Mouse (Mus musculus): ENCODE measurements around the gene Gzma. TPM values are rescaled to one million over a fixed set of nuclear protein-coding genes. Genes with fewer than 3 reads are reported as not detected.

Gzma gene
- polyA plus RNA-seq, 1 experiment from 2014 or later: 4.2 TPM

DNA sequence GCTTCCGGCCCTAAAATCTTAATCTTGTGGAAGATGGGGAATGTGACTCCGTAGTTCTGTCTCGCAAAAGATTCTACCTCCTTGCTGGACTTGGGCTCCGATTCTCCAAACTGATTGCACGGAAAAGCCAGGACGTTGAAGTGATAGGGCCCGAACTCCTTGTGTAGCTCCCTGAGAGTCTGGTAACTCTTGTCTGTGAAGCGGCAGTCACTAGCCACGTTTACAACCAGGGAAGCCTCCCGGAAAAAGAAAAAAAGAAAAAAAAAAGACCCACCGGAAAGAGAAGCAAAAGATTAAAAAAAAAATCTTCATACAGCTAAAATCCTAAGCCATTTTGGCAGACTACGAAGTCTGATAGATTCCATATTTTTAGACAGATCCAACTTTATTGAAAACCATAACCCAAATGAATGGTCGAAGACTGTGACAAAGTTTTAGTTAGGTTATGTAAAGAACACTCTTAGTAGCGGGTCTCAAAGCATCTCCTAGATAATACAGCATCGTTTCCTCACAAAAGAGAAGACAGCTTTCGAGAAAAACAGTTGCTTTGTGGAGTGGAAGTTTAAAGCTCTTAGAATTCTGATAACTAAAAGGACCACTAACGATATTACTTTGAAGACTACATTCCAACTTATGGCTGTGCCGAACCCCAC lies 55.2 kb downstream of the Gzma start:
- Histone ChIP-seq H3K36me3 (peaks cover 28% of the 10 kb centered on the region), H3K9ac (peak overlapping the region; percentile 87), H3K9me3 (no peaks in the 10 kb centered on the region), H3K27ac (replicated peaks) (peak overlapping the region; percentile 85), H3K4me1 (peaks cover 19% of the 10 kb centered on the region), H3K4me3 (peak overlapping the region; percentile 76), H3K27me3 (replicated peaks) (no peaks in the 10 kb centered on the region), H3K4me2 (peak overlapping the region; percentile 75)
- 14% methylated on average over 18 of the region's 18 CpGs for WGBS
- ATAC-seq (ENCODE audit: extremely low read depth, insufficient number of reproducible peaks, low FRiP score, low TSS enrichment): no peak

DNA sequence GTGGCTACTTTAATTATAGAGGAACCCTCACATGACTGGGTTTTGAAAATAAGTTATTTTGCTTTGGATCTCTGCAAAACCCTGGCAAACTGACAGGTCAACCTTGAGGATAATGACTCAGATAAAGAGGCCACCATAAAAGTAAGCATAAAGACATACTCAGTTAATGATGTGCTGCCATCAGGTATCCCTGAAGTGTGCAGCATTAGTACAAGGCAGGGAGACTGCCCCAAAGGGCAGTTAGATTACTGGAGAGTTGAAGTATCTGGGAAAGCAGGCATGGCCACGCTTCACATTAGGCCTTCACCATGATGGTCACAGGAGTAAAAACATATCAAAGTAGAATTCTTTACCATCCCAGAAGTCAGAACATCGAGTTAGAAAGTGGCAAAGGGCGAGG lies 55.9 kb downstream of the Gzma start:
- H3K9ac ChIP-seq: peak overlapping the region; percentile 87
- peaks cover 23% of the 10 kb centered on the region for H3K4me1 ChIP-seq
- no peaks in the 10 kb centered on the region; the same call in 1 of the 2 replicates for H3K27me3 ChIP-seq (replicated peaks)
- no peak for ATAC-seq (ENCODE audit: extremely low read depth, insufficient number of reproducible peaks, low FRiP score, low TSS enrichment)
- WGBS: 51% methylated on average over 3 of the region's 3 CpGs
- H3K36me3 ChIP-seq: peaks cover 28% of the 10 kb centered on the region
- peak overlapping the region; percentile 76 for H3K4me3 ChIP-seq
- H3K4me2 ChIP-seq: peak overlapping the region; percentile 75
- H3K9me3 ChIP-seq: no peaks in the 10 kb centered on the region
- no peak overlapping the region for H3K27ac ChIP-seq (replicated peaks)

Other genes starting within 250 kb of the Gzma start
- gene Mtrex, start 173.6 kb downstream of the Gzma start, polyA plus RNA-seq (2015; fragmentation: Nextera tagmentation; extraction: Ambion mirVana): 42.2 and 43.6 TPM in 2 replicates
- 13.1 and 15.7 TPM in 2 replicates for gene Dhx29, start 173.5 kb downstream of the Gzma start, polyA plus RNA-seq (2015; fragmentation: Nextera tagmentation; extraction: Ambion mirVana)
- gene Ccno, start 113.2 kb downstream of the Gzma start, polyA plus RNA-seq (2015; fragmentation: Nextera tagmentation; extraction: Ambion mirVana): 0.20 and 0.24 TPM in 2 replicates
- gene Mcidas, start 107.1 kb downstream of the Gzma start, polyA plus RNA-seq (2015; fragmentation: Nextera tagmentation; extraction: Ambion mirVana): not detected in 2 replicates
- gene Cdc20b, start 65.9 kb downstream of the Gzma start, polyA plus RNA-seq (2015; fragmentation: Nextera tagmentation; extraction: Ambion mirVana): not detected in 2 replicates
- gene Gpx8, start 54.6 kb downstream of the Gzma start, polyA plus RNA-seq (2015; fragmentation: Nextera tagmentation; extraction: Ambion mirVana): 134 and 143 TPM in 2 replicates
- gene Esm1, start 108.7 kb upstream of the Gzma start, polyA plus RNA-seq (2015; fragmentation: Nextera tagmentation; extraction: Ambion mirVana): 1.4 and 1.5 TPM in 2 replicates
- not detected in 2 replicates for gene Gzmk, start 124.9 kb upstream of the Gzma start, polyA plus RNA-seq (2015; fragmentation: Nextera tagmentation; extraction: Ambion mirVana)
- 2.9 and 3.1 TPM in 2 replicates for gene BC067074, start 192.2 kb upstream of the Gzma start, polyA plus RNA-seq (2015; fragmentation: Nextera tagmentation; extraction: Ambion mirVana)